Mouse (Mus musculus): ENCODE results near the gene Amer2. TPM values are rescaled to one million over a fixed set of nuclear protein-coding genes. Genes with fewer than 3 reads are reported as not detected.

The Amer2 gene
- polyA plus RNA-seq, 1 experiment from 2014 or later = 1.8 TPM

DNA sequence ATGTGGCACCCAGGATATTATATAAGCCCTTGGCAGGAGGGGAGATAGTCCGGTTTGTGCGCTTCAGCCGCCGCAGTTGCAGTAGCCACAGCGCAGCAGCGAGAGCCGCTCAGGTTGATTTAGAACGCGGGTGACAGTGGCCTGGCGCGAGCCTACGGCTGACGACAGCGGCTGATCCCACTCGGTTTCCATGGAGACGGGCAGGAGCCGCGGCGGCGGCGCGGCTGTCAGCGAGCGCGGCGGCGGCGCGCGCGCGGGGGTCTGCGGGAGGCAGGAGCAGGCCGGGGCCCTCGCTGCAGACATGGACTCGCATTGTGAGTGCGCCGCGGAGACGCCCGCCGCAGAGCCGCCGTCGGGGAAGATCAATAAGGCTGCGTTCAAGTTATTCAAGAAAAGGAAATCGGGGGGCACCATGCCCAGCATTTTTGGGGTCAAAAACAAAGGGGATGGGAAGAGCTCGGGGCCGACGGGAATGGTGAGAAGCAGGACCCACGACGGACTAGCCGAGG, 5.1 kb downstream of the Amer2 start:
- peak overlapping the region; percentile 62 for H3K4me3 ChIP-seq
- peaks cover 13% of the 10 kb centered on the region for H3K4me1 ChIP-seq
- ATAC-seq (ENCODE audit: low FRiP score, low read depth) = peak; percentile 86
- H3K27ac ChIP-seq = no peak overlapping the region
- peak overlapping the region; percentile 74 for H3K9ac ChIP-seq
- no peaks in the 10 kb centered on the region for H3K36me3 ChIP-seq
- no peaks in the 10 kb centered on the region for H3K9me3 ChIP-seq
- H3K27me3 ChIP-seq = peaks cover 34% of the 10 kb centered on the region
- under 1% methylated on average over 53 of the region's 53 CpGs for WGBS
- H3K4me2 ChIP-seq (replicated peaks) = peak overlapping the region; percentile 94

DNA sequence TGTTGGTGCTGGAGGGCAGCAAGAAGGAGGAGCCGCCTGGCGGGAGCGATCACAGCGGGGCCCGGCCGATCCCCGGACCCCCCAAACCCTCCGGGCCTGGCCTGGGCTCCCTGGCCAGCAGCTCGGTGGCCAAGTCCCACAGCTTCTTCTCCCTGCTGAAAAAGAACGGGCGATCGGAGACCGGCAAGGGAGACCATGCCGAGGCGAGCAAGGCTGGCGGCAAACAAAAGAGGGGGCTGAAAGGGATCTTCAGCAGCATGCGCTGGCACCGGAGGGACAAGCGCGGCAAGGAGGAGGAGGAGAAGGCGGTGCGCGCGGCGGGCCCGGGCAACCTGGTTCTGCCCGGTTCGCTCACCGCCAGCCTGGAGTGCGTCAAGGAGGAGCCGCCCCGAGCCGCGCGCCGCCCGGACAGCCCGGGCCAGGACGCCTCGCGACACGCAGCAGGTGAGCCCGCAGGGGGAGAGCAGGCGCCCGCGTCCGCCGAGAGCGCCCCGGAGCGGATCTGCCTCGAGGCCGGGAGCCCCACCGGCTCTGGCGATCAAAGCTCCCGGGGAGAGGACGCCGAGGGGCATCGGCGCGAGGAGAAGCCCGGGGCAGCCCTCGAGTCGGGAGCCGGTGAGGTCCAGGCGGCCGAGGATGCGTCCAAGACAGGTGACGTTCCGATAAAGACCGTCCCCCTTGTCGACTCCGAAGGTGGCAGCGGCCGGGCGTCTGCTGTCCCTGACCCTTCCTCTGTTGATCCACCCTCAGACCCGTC, 5.7 kb downstream of the Amer2 start:
- H3K4me3 ChIP-seq = peak overlapping the region; percentile 62
- no peak overlapping the region for H3K27ac ChIP-seq
- WGBS = under 1% methylated on average over 75 of the region's 77 CpGs
- peaks cover 34% of the 10 kb centered on the region for H3K27me3 ChIP-seq
- no peaks in the 10 kb centered on the region for H3K9me3 ChIP-seq
- H3K4me1 ChIP-seq = peaks cover 13% of the 10 kb centered on the region
- no peaks in the 10 kb centered on the region for H3K36me3 ChIP-seq
- H3K4me2 ChIP-seq (replicated peaks) = peak overlapping the region; percentile 94
- H3K9ac ChIP-seq = peak overlapping the region; percentile 74
- ATAC-seq (ENCODE audit: low FRiP score, low read depth) = peak; percentile 62; the same call in 1 of the 2 replicates

DNA sequence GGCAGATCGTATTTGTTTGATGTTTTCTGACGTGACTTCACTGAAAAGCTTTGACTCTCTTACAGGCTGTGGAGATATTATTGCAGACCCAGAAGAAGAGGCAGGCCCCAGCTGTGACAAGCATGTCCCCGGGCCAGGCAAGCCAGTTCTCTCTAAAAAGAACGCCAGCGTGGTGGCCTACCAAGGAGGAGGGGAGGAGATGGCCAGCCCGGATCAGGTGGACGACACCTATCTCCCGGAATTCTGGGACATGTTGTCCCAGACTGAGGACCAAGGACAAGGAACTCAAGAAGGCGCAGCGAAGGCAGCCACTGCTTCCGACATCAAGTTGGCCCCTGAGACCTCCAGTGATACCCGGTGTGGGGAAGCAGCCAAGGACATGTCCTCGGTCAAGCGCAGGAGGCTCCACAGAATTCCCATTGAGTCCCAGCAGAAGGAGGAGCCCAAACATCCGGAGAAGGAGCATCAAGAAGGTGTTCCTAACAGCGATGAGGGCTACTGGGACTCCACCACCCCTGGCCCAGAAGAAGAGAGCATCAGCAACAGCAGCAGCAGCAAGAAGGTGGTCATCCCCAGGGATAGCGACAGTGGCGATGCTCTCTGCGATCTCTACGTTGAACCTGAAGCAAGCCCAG, 6.4 kb downstream of the Amer2 start:
- Histone ChIP-seq H3K27ac (no peak overlapping the region), H3K36me3 (no peaks in the 10 kb centered on the region), H3K4me2 (replicated peaks) (peak overlapping the region; percentile 94), H3K27me3 (peaks cover 34% of the 10 kb centered on the region), H3K9ac (peak overlapping the region; percentile 74), H3K9me3 (no peaks in the 10 kb centered on the region), H3K4me1 (peaks cover 13% of the 10 kb centered on the region), H3K4me3 (peak overlapping the region; percentile 62)
- whole genome bisulfite sequencing = 55% methylated on average over 20 of the region's 20 CpGs
- ATAC-seq (ENCODE audit: low FRiP score, low read depth) = no peak

DNA sequence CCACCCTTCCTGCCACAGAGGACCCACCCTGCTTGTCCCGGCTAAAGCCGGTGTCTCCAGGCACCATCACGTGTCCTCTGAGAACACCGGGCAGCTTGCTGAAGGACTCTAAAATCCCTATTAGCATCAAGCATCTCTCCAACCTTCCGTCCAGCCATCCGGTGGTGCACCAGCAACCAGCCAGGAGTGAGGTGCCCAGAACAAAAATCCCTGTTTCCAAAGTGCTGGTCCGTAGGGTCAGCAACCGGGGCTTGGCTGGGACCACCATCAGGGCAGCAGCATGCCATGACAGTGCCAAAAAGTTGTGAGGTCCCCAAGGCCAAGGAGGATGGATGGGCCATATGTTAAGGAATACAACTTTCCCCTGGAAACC, 6.9 kb downstream of the Amer2 start:
- no peak overlapping the region for H3K4me3 ChIP-seq

DNA sequence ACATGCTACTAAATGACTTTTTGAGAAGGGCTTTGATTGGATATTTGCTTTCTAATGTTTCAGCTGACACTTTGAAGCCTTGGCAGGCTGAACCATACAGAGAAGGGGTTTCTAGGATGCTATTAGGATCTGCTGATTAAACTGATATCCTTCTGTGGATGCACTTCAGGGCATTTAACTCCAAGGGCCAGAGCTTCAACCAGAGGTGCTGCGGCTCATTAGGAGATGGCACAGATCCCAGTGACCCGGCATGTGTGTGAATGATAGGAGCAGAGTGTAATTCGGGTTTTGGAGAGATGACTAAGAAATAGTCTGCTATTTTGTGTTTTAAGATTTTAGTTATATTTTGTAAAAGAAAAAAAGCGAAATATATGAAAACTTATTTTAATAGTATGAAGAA, 8.6 kb downstream of the Amer2 start:
- Histone ChIP-seq H3K9me3 (no peaks in the 10 kb centered on the region), H3K4me2 (replicated peaks) (no peak overlapping the region), H3K4me3 (no peak overlapping the region), H3K4me1 (peaks cover 13% of the 10 kb centered on the region), H3K27ac (no peak overlapping the region), H3K9ac (no peak overlapping the region), H3K36me3 (no peaks in the 10 kb centered on the region), H3K27me3 (peaks cover 31% of the 10 kb centered on the region)
- ATAC-seq (ENCODE audit: low FRiP score, low read depth) = no peak
- WGBS = 73% methylated on average over 4 of the region's 4 CpGs

More for the DNA sequence above, 6.9 kb downstream of the Amer2 start:
- Histone ChIP-seq H3K4me2 (replicated peaks) (peak overlapping the region; percentile 94; the same call in 1 of the 2 replicates), H3K9me3 (no peaks in the 10 kb centered on the region), H3K9ac (no peak overlapping the region), H3K4me1 (peaks cover 13% of the 10 kb centered on the region), H3K27me3 (peaks cover 34% of the 10 kb centered on the region), H3K36me3 (no peaks in the 10 kb centered on the region), H3K27ac (no peak overlapping the region)
- ATAC-seq (ENCODE audit: low FRiP score, low read depth) = no peak
- WGBS = 95% methylated on average over 8 of the region's 8 CpGs

DNA sequence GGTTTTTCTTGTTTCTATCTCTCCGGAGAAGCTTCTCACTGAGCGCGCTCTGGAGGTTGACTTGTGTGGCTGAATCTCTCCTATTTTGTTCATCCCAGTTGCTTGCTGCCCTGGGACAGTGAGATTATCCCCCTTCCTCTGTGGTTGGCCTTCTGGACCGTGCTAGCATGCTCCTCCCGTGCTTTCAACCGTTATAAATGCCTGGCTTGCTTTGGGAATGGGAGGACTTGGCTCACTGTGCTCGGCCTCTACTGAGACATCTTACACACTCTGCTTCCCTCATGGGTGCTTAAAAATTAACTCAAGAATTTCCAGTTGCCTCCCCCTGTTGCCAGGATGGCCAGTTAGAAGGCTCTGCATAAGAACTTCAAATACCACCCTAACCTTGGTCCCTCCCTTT, 10.8 kb downstream of the Amer2 start:
- Histone ChIP-seq H3K4me1 (peaks cover 3% of the 10 kb centered on the region; the same call in 1 of the 2 replicates), H3K9ac (no peak overlapping the region), H3K9me3 (no peaks in the 10 kb centered on the region), H3K4me3 (no peak overlapping the region), H3K27me3 (peaks cover 16% of the 10 kb centered on the region), H3K27ac (no peak overlapping the region), H3K36me3 (no peaks in the 10 kb centered on the region), H3K4me2 (replicated peaks) (no peak overlapping the region)
- ATAC-seq (ENCODE audit: low FRiP score, low read depth) = no peak
- 84% methylated on average over 7 of the region's 7 CpGs for WGBS

DNA sequence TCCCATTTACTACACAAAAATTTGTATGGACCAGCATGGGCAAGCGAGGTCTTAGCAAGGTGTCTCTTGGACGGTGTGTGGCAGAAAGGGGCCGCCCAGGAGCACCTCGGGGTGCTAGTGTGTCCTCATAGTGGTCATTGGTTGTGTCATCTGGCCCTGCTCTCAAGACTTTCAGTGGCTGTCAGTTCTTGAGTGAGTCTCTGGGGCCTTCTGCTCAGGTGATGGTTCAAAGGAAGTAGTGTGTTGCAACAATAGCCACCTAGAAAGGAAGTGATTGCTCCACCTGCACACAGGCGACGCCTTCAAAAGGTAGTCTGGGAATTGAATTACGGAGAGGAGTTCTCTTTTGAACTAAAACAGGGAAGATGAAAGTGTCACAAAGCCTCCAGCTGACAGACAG, 11.2 kb downstream of the Amer2 start:
- Histone ChIP-seq H3K27ac (no peak overlapping the region), H3K9ac (no peak overlapping the region), H3K27me3 (peaks cover 11% of the 10 kb centered on the region), H3K4me2 (replicated peaks) (no peak overlapping the region), H3K9me3 (no peaks in the 10 kb centered on the region), H3K4me3 (no peak overlapping the region), H3K36me3 (no peaks in the 10 kb centered on the region), H3K4me1 (no peaks in the 10 kb centered on the region)
- ATAC-seq (ENCODE audit: low FRiP score, low read depth) = no peak
- WGBS = 83% methylated on average over 7 of the region's 7 CpGs

DNA sequence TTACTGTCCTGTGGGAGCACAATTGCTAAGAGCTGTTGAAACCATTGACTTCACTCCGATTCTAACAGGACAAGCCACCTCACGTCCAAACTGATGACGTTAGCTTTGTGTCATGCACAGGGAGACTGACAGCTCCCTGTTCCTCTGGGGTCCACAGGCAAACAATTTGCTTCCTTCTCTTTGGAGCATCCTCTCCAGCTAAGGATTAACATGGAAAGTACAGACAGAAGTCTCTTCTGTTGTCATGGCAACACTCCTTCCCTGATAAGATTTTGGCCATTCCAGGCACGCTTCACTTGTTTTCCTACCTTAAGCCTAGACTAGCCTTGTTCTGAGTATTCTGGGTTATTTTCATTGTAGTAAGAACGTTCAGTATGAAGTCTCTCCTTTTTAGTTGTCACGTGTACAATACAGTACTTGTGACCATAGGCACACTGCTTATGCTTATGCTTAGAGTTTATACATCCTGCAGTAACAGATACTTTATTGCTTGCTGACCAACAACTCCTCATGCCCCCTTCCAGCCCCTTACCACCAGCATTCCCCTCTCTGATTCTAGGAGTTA, 12.1 kb downstream of the Amer2 start:
- H3K9me3 ChIP-seq = no peaks in the 10 kb centered on the region
- H3K4me2 ChIP-seq (replicated peaks) = no peak overlapping the region
- ATAC-seq (ENCODE audit: low FRiP score, low read depth) = no peak
- no peak overlapping the region for H3K27ac ChIP-seq
- 58% methylated on average over 6 of the region's 6 CpGs for WGBS
- H3K27me3 ChIP-seq = peaks cover 2% of the 10 kb centered on the region; the same call in 1 of the 2 replicates
- H3K4me1 ChIP-seq = peaks cover 4% of the 10 kb centered on the region; the same call in 1 of the 2 replicates
- no peak overlapping the region for H3K9ac ChIP-seq
- no peak overlapping the region for H3K4me3 ChIP-seq
- H3K36me3 ChIP-seq = no peaks in the 10 kb centered on the region

DNA sequence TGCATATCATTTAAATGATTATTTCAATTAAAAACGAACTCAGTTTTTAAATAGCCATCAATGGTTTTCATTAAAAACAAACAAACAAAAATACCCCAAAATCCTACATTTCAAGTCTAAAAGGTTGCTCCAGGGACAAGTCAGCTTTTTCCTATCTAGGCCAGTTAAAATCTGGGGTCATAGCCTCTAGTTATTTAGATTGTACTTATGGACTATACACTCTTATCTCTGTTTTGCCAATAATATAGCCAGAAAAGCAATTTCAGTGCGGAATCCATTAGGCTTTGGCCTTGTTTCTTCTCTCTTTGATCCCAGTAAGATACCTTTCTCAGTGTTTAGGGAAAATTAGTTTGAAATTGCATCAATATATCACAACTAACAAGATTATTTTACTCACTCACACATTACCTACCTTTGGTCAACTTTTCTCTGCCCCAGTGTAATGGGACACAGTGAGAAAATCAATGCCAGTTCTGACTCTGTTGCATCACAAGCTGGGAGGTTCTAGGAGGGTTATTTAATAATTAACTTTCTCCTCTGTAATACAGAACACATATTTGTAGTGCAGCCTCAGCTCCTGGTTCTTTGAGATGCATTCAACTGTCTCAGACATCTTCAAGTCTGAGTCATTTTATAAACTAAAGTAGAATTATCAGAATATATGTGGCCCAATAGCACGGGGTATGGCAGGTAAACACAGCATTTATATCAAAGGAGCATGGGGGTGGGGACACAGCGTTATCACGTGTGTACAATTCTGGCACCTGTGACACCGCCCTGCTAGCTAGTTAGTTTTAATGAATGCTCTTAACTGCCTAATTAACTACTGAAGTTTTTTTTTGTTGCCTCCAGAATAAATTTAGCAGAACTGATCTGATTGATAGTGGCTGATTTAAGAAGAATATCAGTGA, 13.8 kb downstream of the Amer2 start:
- Histone ChIP-seq H3K9ac (no peak overlapping the region), H3K9me3 (no peaks in the 10 kb centered on the region), H3K4me1 (peaks cover 4% of the 10 kb centered on the region; the same call in 1 of the 2 replicates), H3K27ac (no peak overlapping the region), H3K4me3 (no peak overlapping the region), H3K4me2 (replicated peaks) (no peak overlapping the region), H3K27me3 (no peaks in the 10 kb centered on the region), H3K36me3 (no peaks in the 10 kb centered on the region)
- no peak for ATAC-seq (ENCODE audit: low FRiP score, low read depth)
- WGBS = 66% methylated on average over 6 of the region's 6 CpGs

DNA sequence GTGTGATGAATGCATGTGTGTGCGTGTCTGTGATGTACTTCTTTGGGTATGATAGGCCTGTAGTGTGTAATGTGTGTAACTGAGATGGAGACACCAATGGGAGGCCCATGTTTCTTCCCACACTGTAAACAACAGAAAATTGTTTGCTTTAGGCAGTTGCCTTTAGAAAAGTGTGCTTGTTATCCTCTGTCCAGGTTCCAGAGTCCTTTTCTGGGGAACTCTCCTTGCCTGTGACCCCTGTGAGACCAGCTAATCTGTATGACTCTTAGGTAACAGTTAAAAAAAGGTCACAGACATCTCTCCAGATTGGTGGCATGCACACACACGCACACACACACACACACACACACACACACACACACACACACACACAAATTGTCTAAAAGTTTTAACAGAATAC, 15.3 kb downstream of the Amer2 start:
- H3K36me3 ChIP-seq = no peaks in the 10 kb centered on the region
- peaks cover 4% of the 10 kb centered on the region; the same call in 1 of the 2 replicates for H3K4me1 ChIP-seq
- no peak overlapping the region for H3K9ac ChIP-seq
- no peak overlapping the region for H3K27ac ChIP-seq
- H3K4me3 ChIP-seq = no peak overlapping the region
- no peaks in the 10 kb centered on the region for H3K9me3 ChIP-seq
- WGBS = 80% methylated on average over 2 of the region's 2 CpGs
- no peaks in the 10 kb centered on the region for H3K27me3 ChIP-seq
- ATAC-seq (ENCODE audit: low FRiP score, low read depth) = no peak
- H3K4me2 ChIP-seq (replicated peaks) = no peak overlapping the region

DNA sequence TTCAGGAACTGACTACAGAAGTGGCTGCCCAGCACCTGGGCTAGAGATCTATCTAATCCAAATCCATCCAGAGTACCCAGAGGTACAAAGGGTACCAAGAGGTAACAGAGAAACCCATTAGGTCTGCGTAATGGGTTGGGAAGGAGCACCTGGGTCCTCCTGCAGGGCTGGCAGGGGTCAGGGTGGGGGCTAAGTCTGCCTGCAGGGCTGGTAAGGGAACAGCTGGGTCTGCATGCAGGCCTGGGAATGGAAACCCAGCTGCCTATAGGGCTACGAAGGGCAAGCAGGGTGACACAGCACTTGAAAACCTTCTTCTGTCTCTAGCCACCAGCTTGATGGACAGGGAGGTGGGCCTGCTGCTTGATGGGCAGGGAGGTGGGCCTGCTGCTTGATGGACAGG, 19.1 kb downstream of the Amer2 start:
- 74% methylated on average over 2 of the region's 2 CpGs for WGBS
- Histone ChIP-seq H3K4me3 (no peak overlapping the region), H3K27ac (no peak overlapping the region), H3K4me1 (peaks cover 4% of the 10 kb centered on the region; the same call in 1 of the 2 replicates), H3K27me3 (no peaks in the 10 kb centered on the region), H3K9ac (no peak overlapping the region), H3K9me3 (no peaks in the 10 kb centered on the region), H3K36me3 (no peaks in the 10 kb centered on the region), H3K4me2 (replicated peaks) (no peak overlapping the region)
- no peak for ATAC-seq (ENCODE audit: low FRiP score, low read depth)

All from limb, embryonic 13.5 days (tissue).